Mouse (Mus musculus) hindbrain, embryonic 12.5 days (tissue): ENCODE measurements around the gene Shroom1. TPM values are rescaled to one million over a fixed set of nuclear protein-coding genes. Genes with fewer than 3 reads are reported as not detected.

Experiments
- ATAC-seq: fragments of 200-750 bp; cut with Nextera tagmentation; 2 replicates; pipeline ENCODE4 v1.8.0; 2017; ENCODE audit warnings: moderate TSS enrichment; ENCODE audit not compliant: low FRiP score
- H3K27ac ChIP-seq: fragments of 300-500 bp; sonication (generic); 2 replicates; pipeline ENCODE4 v1.5.1; 2016; ENCODE audit warnings: mild to moderate bottlenecking
- H3K27me3 ChIP-seq: fragments of 300-500 bp; sonication (generic); 2 replicates; pipeline ENCODE4 v1.6.1; 2016; ENCODE audit warnings: mild to moderate bottlenecking
- H3K36me3 ChIP-seq: fragments of 300-500 bp; sonication (generic); 2 replicates; pipeline ENCODE4 v1.6.1; 2016; ENCODE audit warnings: mild to moderate bottlenecking
- H3K4me1 ChIP-seq: fragments of 300-500 bp; sonication (generic); 2 replicates; pipeline ENCODE4 v1.6.1; 2016
- H3K4me2 ChIP-seq: fragments of 300-500 bp; sonication (generic); replicated peaks from 2 replicates; pipeline ENCODE4 v1.6.1; 2016; ENCODE audit warnings: mild to moderate bottlenecking
- H3K4me3 ChIP-seq: fragments of 300-500 bp; sonication (generic); 2 replicates; pipeline ENCODE4 v1.5.1; 2016; ENCODE audit warnings: mild to moderate bottlenecking
- H3K9ac ChIP-seq: fragments of 300-500 bp; sonication (generic); 2 replicates; pipeline ENCODE4 v1.6.1; 2016; ENCODE audit warnings: mild to moderate bottlenecking, moderate library complexity
- H3K9me3 ChIP-seq: fragments of 300-500 bp; sonication (generic); replicated peaks from 2 replicates; pipeline ENCODE4 v1.6.1; 2016; ENCODE audit warnings: mild to moderate bottlenecking
- WGBS: fragments of 180-500 bp; shearing (Covaris S2); methylation state at CpG from one replicate; pipeline ENCODE4 v1.1.7; 2016; 5-methylcytosine and 5-hydroxymethylcytosine counted together
- polyA plus RNA-seq: library from polyadenylated mRNA; unstranded; fragments of >200 nt; fragmentation: Nextera tagmentation; extraction: Ambion mirVana; gene quantifications from 2 replicates; pipeline ENCODE4 v1.2.1, GENCODE M21; 2016

The Shroom1 gene
- polyA plus RNA-seq, 1 experiment from 2014 or later: 6.3 TPM

DNA sequence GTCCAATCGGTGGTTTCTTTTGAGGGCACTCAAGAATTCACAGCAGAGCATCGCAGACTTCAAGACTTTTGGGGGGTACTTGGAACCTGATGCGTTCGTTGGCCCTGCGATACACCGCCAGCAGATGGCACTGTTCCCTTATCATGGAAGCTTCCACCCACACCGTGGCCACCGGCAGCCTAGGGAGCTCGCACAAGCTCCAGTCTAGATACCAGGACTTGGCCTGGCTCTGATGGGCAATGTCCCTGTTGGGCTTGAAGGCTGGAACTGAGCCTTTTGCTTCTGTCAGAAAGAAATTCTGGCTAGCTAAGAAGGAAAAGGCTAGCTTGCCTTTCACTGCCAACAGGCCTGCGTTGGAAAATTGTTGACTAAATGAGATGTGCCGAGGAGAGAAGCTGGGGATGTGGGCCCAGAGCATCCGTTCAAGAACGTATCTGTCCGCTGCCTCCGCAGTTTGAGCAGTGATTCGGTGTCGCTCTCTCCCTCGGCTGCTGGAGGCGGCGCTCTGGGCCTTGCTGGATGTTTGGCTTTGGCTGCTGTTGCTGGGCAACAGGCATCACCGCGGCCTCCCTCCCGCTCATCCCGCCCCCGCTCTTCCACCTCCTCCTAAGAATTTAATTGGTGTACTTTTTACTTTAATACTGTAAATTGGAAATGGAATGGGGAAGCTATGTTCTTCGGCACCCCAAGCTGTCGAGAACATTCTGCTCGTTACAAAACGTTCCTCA, 13.1 kb downstream of the Shroom1 start, which contains the start of gene Gm9837:
TSS of gene Gm9837 (minus strand) at position 512 of the 728 bp plus-strand sequence.
- peak within 1 kb of the TSS; percentile 30 for H3K27ac ChIP-seq
- 2% methylated on average over 29 of the region's 29 CpGs for WGBS
- no peaks in the 10 kb centered on the region for H3K9me3 ChIP-seq
- peaks cover 86% of the 10 kb centered on the region for H3K27me3 ChIP-seq
- 0 out of 2 replicates have a peak within 1 kb of the TSS, but pooled peaks have one; percentile 2 for H3K9ac ChIP-seq
- H3K4me3 ChIP-seq: peak within 1 kb of the TSS; percentile 7; the same call in 1 of the 2 replicates
- no peaks in the 10 kb centered on the region for H3K36me3 ChIP-seq
- peak within 1 kb of the TSS; percentile 45 for H3K4me2 ChIP-seq
- peak; percentile 80 for ATAC-seq
- H3K4me1 ChIP-seq: peaks cover 25% of the 10 kb centered on the region

- H3K4me2 ChIP-seq: no peak overlapping the region
- no peak overlapping the region for H3K9ac ChIP-seq
- H3K4me3 ChIP-seq: no peak overlapping the region
- H3K27ac ChIP-seq: no peak overlapping the region
- 80% methylated on average over 3 of the region's 3 CpGs for WGBS
- peaks cover 28% of the 10 kb centered on the region for H3K4me1 ChIP-seq
- no peaks in the 10 kb centered on the region for H3K9me3 ChIP-seq
- ATAC-seq: no peak
- H3K27me3 ChIP-seq: peaks cover 73% of the 10 kb centered on the region
- no peaks in the 10 kb centered on the region for H3K36me3 ChIP-seq
Measured at GRCm38 (mm10) chr11:53472709-53473108, 15.7 kb downstream of the Shroom1 start.

DNA sequence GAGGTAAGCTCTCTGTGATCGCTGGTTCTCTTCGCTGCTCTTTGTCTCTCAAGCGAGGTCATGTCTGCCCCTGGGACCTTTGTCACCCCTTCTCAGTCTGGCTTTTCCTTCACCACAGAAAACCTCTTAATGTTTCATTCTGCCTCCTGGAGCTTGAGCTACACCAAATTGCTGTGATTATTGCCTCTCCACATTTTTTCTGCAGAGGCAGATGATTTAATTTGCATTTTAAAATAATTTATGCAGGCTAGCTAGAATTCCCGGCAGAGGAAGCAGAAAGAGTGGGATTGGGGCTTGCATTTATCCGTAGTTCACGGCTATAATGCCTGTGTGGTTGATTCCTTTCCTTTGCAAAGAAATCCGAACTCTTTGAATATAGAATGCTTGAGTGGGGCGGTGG, 18.6 kb downstream of the Shroom1 start:
- H3K4me3 ChIP-seq: no peak overlapping the region
- H3K4me1 ChIP-seq: peaks cover 33% of the 10 kb centered on the region
- H3K9me3 ChIP-seq: peaks cover 4% of the 10 kb centered on the region
- WGBS: 16% methylated on average over 8 of the region's 8 CpGs
- peaks cover 83% of the 10 kb centered on the region for H3K27me3 ChIP-seq
- H3K9ac ChIP-seq: no peak overlapping the region
- peak overlapping the region; percentile 69 for H3K27ac ChIP-seq
- H3K4me2 ChIP-seq: peak overlapping the region; percentile 36
- no peak for ATAC-seq
- H3K36me3 ChIP-seq: no peaks in the 10 kb centered on the region

DNA sequence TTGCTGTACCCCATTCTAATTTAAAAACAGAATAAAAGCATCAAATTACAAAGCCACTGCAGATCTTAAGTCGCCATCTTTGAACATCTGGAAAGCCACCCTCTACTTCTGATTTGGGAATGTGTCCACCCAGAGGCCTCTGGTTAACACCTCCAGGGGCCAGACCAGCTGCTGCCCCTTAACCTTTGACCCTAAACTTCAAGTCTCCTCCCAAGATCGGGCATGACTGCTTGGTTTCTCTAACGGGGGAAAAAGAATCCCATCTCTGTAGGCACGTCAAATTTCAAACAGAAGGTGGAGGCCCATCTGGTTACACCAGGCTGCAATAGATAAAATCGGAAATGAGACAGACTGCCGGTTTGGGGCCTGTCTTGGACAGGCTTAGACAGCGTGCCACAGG, 20.8 kb downstream of the Shroom1 start:
- H3K4me3 ChIP-seq: no peak overlapping the region
- WGBS: 39% methylated on average over 7 of the region's 7 CpGs

DNA sequence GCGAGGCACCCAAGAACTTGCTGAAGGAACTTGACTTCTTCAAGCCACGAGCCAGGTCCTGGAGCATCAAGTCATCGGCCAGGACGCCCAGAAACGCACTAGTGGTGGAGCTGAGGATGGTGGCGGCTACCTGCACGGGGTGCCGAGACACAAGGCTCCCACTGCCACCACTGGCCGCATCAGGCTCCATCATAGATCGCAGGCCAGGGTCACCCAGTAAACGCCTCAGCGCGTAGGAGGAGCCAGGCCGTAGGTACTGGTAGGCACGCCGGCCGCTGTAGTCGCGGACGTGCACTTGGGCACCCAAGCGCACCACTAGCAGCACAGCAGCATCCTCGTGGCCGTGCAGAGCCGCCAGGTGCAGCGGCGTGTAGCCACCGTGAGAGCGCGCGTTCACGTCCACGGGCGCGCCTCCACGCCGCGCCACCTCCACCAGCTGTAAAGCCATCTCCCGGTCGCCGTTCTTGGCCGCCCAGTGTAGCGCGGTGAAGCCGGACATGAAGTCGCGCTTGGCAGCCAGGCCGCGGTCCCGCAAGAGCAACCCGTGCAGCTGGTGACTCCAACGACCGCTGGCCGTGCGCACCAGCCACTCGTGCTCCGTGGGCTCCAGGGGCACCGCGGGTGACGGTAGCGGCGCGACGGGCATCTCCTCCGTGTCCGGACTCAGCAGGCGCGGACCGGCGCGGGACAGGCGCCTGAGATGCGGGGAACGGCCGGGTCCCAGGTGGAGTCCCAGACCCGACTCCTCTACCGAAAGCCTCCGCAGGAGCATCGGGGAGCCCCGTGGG, 21.6 kb downstream of the Shroom1 start:
- no peak overlapping the region for H3K27ac ChIP-seq
- WGBS: 4% methylated on average over 79 of the region's 79 CpGs

More for the DNA sequence above, 20.8 kb downstream of the Shroom1 start:
- H3K9me3 ChIP-seq: peaks cover 4% of the 10 kb centered on the region
- H3K27me3 ChIP-seq: peaks cover 80% of the 10 kb centered on the region
- no peaks in the 10 kb centered on the region for H3K36me3 ChIP-seq
- ATAC-seq: no peak
- H3K9ac ChIP-seq: no peak overlapping the region
- H3K27ac ChIP-seq: no peak overlapping the region
- no peak overlapping the region for H3K4me2 ChIP-seq
- H3K4me1 ChIP-seq: peaks cover 27% of the 10 kb centered on the region

DNA sequence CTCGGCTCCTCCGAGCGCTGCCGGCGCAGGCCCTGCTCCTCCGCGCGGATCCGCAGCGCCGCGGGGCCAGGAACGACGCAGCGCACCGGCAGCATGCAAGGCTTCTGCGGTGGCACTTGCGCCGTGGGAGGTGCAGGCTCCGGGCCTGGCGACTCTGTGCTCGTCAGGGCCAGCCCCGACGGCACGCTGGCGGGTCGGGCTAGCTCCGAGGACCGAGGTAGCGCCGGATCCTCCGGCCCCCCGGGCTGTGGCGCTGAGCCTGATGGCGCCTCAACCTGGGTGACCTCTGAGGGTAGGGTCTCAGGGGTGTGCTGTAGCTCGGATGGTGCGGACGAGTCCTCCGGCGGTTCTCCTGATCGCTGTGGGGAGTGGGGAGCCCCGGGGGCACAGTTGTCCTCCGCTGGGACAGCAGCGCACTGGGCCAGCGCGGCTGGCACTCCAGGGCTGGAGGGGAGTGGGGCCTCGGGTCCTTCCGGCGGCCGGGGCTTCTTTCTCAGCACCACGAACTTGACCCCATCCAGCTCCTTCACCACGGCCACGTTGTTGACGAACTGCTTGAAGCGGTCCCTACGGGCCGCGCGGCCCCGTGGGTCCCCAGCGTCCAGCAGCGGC, 22.3 kb downstream of the Shroom1 start:
- Histone ChIP-seq H3K36me3 (no peaks in the 10 kb centered on the region), H3K9ac (peak overlapping the region; percentile 60), H3K4me2 (peak overlapping the region; percentile 73), H3K9me3 (peaks cover 4% of the 10 kb centered on the region), H3K4me1 (peaks cover 27% of the 10 kb centered on the region), H3K27ac (no peak overlapping the region), H3K4me3 (peak overlapping the region; percentile 44), H3K27me3 (peaks cover 77% of the 10 kb centered on the region)
- peak; percentile 25; the same call in 1 of the 2 replicates for ATAC-seq
- 1% methylated on average over 62 of the region's 62 CpGs for WGBS

More for the DNA sequence above, 21.6 kb downstream of the Shroom1 start:
- Histone ChIP-seq H3K4me2 (peak overlapping the region; percentile 73), H3K9me3 (peaks cover 4% of the 10 kb centered on the region), H3K27me3 (peaks cover 79% of the 10 kb centered on the region), H3K9ac (peak overlapping the region; percentile 60), H3K36me3 (no peaks in the 10 kb centered on the region), H3K4me1 (peaks cover 27% of the 10 kb centered on the region), H3K4me3 (peak overlapping the region; percentile 44)
- ATAC-seq: 0 out of 2 replicates have a peak, but pooled peaks have one; percentile 38

DNA sequence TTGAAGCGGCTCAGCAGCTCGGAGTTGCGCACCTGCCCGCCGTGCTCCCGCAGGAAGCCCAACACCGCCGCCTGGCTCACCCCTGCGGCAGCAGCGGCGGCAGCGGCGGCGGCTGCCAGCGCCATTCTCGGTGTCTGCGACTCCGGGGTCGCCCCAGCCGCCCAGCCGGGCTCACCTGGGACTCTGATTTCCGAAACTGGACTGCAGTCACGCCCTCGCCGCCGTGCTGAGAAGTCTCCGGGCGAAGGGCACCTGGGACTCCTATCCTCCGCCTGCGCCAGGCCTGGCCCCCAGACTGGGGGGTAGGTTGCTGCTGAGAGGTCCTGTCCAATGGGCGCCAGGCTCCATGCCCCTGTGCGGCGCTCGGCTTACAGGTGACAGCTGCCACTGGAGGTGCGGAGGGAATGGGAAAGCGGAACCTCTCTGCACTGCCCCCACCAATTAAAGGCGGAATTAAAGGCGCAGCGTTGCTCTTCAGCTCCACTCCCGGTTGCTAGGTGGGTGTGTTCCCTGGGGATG, 22.8 kb downstream of the Shroom1 start, which contains the start of the genes Gm9945 and Sowaha:
TSS of gene Gm9945 (plus strand) at position 384 of the 519 bp plus-strand sequence.
TSS of gene Sowaha (minus strand) at position 492 of the 519 bp plus-strand sequence.
- no peaks in the 10 kb centered on the region for H3K36me3 ChIP-seq
- peak; percentile 43; the same call in 1 of the 2 replicates for ATAC-seq
- H3K27me3 ChIP-seq: peaks cover 72% of the 10 kb centered on the region
- 3% methylated on average over 40 of the region's 40 CpGs for WGBS
- peaks cover 27% of the 10 kb centered on the region for H3K4me1 ChIP-seq
- peak within 1 kb of the TSS; percentile 73 for H3K4me2 ChIP-seq
- H3K27ac ChIP-seq: no peak within 1 kb of the TSS
- peak within 1 kb of the TSS; percentile 60 for H3K9ac ChIP-seq
- H3K9me3 ChIP-seq: peaks cover 4% of the 10 kb centered on the region
- H3K4me3 ChIP-seq: peak within 1 kb of the TSS; percentile 44

- Histone ChIP-seq H3K27ac (no peak overlapping the region), H3K4me3 (no peak overlapping the region), H3K4me2 (no peak overlapping the region), H3K4me1 (peaks cover 17% of the 10 kb centered on the region), H3K9ac (no peak overlapping the region), H3K36me3 (no peaks in the 10 kb centered on the region), H3K9me3 (peaks cover 4% of the 10 kb centered on the region), H3K27me3 (peaks cover 74% of the 10 kb centered on the region)
- no peak for ATAC-seq
- WGBS: 68% methylated on average over 4 of the region's 4 CpGs
Measured at GRCm38 (mm10) chr11:53481088-53481730, 24.2 kb downstream of the Shroom1 start.

DNA sequence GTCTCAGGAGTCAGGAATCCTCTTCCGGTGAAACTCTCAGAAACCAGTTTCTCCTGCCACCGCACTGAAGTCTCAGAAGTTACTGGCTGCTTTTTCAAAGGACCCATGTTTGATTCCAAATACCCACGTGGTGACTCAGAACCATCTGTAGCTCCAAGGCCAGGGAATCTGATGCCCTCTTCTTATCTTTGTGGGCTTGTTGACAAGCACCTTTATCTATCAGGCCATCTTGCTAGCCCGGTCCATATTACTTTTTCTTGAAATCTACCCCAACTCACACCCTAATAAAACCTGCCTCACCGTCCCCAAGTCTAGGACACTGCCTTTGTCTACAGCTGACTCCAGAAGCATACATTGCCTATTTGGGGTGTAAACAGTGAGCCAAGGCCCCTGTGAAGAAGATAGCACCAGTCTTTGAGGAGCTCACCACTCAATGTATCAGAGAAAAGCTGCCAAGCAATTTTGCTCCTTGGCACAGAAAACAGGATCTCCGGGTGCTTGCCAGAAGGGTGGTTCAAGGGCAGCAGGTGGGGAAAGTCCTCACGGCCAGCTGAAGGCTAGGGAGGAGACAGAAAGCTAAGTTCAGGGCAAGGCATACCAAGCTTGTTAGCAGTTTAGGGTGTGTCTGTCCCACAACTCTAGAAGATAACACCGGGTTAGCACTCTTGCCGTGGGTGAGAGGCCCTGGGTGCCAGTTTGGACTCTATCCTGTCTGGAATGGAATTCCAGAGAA, 26.3 kb downstream of the Shroom1 start:
- H3K4me2 ChIP-seq: no peak overlapping the region
- H3K9ac ChIP-seq: no peak overlapping the region
- WGBS: 76% methylated on average over 9 of the region's 9 CpGs
- H3K27ac ChIP-seq: no peak overlapping the region
- no peak overlapping the region for H3K4me3 ChIP-seq
- H3K4me1 ChIP-seq: peaks cover 29% of the 10 kb centered on the region
- peaks cover 81% of the 10 kb centered on the region for H3K27me3 ChIP-seq
- no peak for ATAC-seq
- peaks cover 4% of the 10 kb centered on the region for H3K9me3 ChIP-seq
- H3K36me3 ChIP-seq: no peaks in the 10 kb centered on the region

GRCm38 (mm10) chr11:53485719-53486118, 28.7 kb downstream of the Shroom1 start:
- Histone ChIP-seq H3K4me2 (no peak overlapping the region), H3K4me1 (peaks cover 13% of the 10 kb centered on the region), H3K36me3 (no peaks in the 10 kb centered on the region), H3K9ac (no peak overlapping the region), H3K9me3 (no peaks in the 10 kb centered on the region), H3K4me3 (no peak overlapping the region), H3K27ac (no peak overlapping the region), H3K27me3 (peaks cover 69% of the 10 kb centered on the region)
- WGBS: 49% methylated on average over 3 of the region's 3 CpGs
- ATAC-seq: no peak

DNA sequence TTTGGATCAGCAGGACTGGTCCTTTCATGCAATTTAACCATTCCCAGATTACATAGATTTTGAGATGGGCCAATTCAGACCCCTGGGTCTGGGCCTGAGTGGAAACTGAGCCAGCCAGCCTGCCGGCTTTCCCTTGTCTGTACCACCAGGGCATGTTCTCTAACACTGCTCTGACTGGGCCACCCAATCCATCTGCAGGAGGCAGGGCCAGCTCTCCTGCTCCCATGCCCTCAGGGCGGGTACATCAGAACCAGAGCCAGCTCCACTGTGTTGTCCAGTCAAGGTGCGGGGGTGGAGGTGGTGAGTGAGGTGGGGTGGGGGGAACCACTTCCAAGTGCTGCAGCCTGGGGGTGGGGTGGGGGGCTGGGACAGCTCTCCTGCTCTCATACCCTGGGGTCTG, 29.3 kb downstream of the Shroom1 start:
- Histone ChIP-seq H3K4me3 (no peak overlapping the region), H3K9ac (no peak overlapping the region), H3K27me3 (peaks cover 64% of the 10 kb centered on the region), H3K27ac (no peak overlapping the region), H3K36me3 (no peaks in the 10 kb centered on the region), H3K4me2 (no peak overlapping the region), H3K9me3 (no peaks in the 10 kb centered on the region), H3K4me1 (peaks cover 13% of the 10 kb centered on the region)
- ATAC-seq: no peak
- WGBS: 73% methylated on average over 3 of the region's 3 CpGs
